Mouse (Mus musculus): ENCODE measurements around the gene Fam111a. TPM values are rescaled to one million over a fixed set of nuclear protein-coding genes. Genes with fewer than 3 reads are reported as not detected.
A peak's percentile ranks its signal among the peaks of the same experiment; 100 is the strongest.

The Fam111a gene
- polyA plus RNA-seq, 1 experiment from 2014 or later = 6.2 TPM

GRCm38 (mm10) chr19:12549166-12549565 is 3.6 kb downstream of the Fam111a start:
- Histone ChIP-seq H3K27me3 (replicated peaks; ENCODE audit: control insufficient read depth, insufficient read depth, low read length) (no peaks in the 10 kb centered on the region), H3K36me3 (ENCODE audit: control insufficient read depth, insufficient read depth, low read length) (no peaks in the 10 kb centered on the region), H3K4me2 (ENCODE audit: low read length) (no peak overlapping the region), H3K9me3 (ENCODE audit: control insufficient read depth, low read length) (no peaks in the 10 kb centered on the region), H3K4me3 (ENCODE audit: low read length) (no peak overlapping the region), H3K9ac (ENCODE audit: low read depth, low read length) (no peak overlapping the region), H3K4me1 (ENCODE audit: control insufficient read depth, insufficient read depth, low read depth, low read length) (no peaks in the 10 kb centered on the region), H3K27ac (ENCODE audit: low read depth, low read length) (no peak overlapping the region)
- no peak for ATAC-seq
- 81% methylated on average over 5 of the region's 5 CpGs for WGBS

- Histone ChIP-seq H3K27me3 (replicated peaks; ENCODE audit: control insufficient read depth, insufficient read depth, low read length) (no peaks in the 10 kb centered on the region), H3K9ac (ENCODE audit: low read depth, low read length) (no peak overlapping the region), H3K4me2 (ENCODE audit: low read length) (no peak overlapping the region), H3K36me3 (ENCODE audit: control insufficient read depth, insufficient read depth, low read length) (no peaks in the 10 kb centered on the region), H3K9me3 (ENCODE audit: control insufficient read depth, low read length) (no peaks in the 10 kb centered on the region), H3K4me3 (ENCODE audit: low read length) (no peak overlapping the region), H3K4me1 (ENCODE audit: control insufficient read depth, insufficient read depth, low read depth, low read length) (no peaks in the 10 kb centered on the region), H3K27ac (ENCODE audit: low read depth, low read length) (no peak overlapping the region)
- WGBS = 57% methylated on average over 5 of the region's 5 CpGs
- ATAC-seq = no peak
Measured at GRCm38 (mm10) chr19:12550005-12550942, 4.7 kb downstream of the Fam111a start.

GRCm38 (mm10) chr19:12556293-12556692 is 10.8 kb downstream of the Fam111a start:
- Histone ChIP-seq H3K4me3 (ENCODE audit: low read length) (no peak overlapping the region), H3K4me1 (ENCODE audit: control insufficient read depth, insufficient read depth, low read depth, low read length) (no peaks in the 10 kb centered on the region), H3K27ac (ENCODE audit: low read depth, low read length) (no peak overlapping the region), H3K9ac (ENCODE audit: low read depth, low read length) (no peak overlapping the region), H3K9me3 (ENCODE audit: control insufficient read depth, low read length) (no peaks in the 10 kb centered on the region), H3K36me3 (ENCODE audit: control insufficient read depth, insufficient read depth, low read length) (no peaks in the 10 kb centered on the region), H3K27me3 (replicated peaks; ENCODE audit: control insufficient read depth, insufficient read depth, low read length) (no peaks in the 10 kb centered on the region), H3K4me2 (ENCODE audit: low read length) (no peak overlapping the region)
- ATAC-seq = no peak
- WGBS = 92% methylated on average over 2 of the region's 2 CpGs

- Histone ChIP-seq H3K27ac (ENCODE audit: low read depth, low read length) (no peak overlapping the region), H3K9me3 (ENCODE audit: control insufficient read depth, low read length) (no peaks in the 10 kb centered on the region), H3K36me3 (ENCODE audit: control insufficient read depth, insufficient read depth, low read length) (no peaks in the 10 kb centered on the region), H3K9ac (ENCODE audit: low read depth, low read length) (no peak overlapping the region), H3K4me2 (ENCODE audit: low read length) (no peak overlapping the region), H3K4me3 (ENCODE audit: low read length) (no peak overlapping the region), H3K4me1 (ENCODE audit: control insufficient read depth, insufficient read depth, low read depth, low read length) (no peaks in the 10 kb centered on the region), H3K27me3 (replicated peaks; ENCODE audit: control insufficient read depth, insufficient read depth, low read length) (no peaks in the 10 kb centered on the region)
- WGBS = 90% methylated on average over 4 of the region's 4 CpGs
- no peak for ATAC-seq
Measured at GRCm38 (mm10) chr19:12558219-12558618, 12.7 kb downstream of the Fam111a start.

- Histone ChIP-seq H3K9ac (ENCODE audit: low read depth, low read length) (no peak overlapping the region), H3K4me1 (ENCODE audit: control insufficient read depth, insufficient read depth, low read depth, low read length) (no peaks in the 10 kb centered on the region), H3K36me3 (ENCODE audit: control insufficient read depth, insufficient read depth, low read length) (no peaks in the 10 kb centered on the region), H3K4me2 (ENCODE audit: low read length) (no peak overlapping the region), H3K27me3 (replicated peaks; ENCODE audit: control insufficient read depth, insufficient read depth, low read length) (no peaks in the 10 kb centered on the region), H3K27ac (ENCODE audit: low read depth, low read length) (no peak overlapping the region), H3K9me3 (ENCODE audit: control insufficient read depth, low read length) (no peaks in the 10 kb centered on the region), H3K4me3 (ENCODE audit: low read length) (no peak overlapping the region)
- no peak for ATAC-seq
Measured at GRCm38 (mm10) chr19:12564197-12564596, 18.7 kb downstream of the Fam111a start.

- no peaks in the 10 kb centered on the region for H3K27me3 ChIP-seq (replicated peaks; ENCODE audit: control insufficient read depth, insufficient read depth, low read length)
- no peak for ATAC-seq
- 65% methylated on average over 4 of the region's 4 CpGs for WGBS
- H3K36me3 ChIP-seq (ENCODE audit: control insufficient read depth, insufficient read depth, low read length) = no peaks in the 10 kb centered on the region
- no peaks in the 10 kb centered on the region for H3K4me1 ChIP-seq (ENCODE audit: control insufficient read depth, insufficient read depth, low read depth, low read length)
- H3K9me3 ChIP-seq (ENCODE audit: control insufficient read depth, low read length) = no peaks in the 10 kb centered on the region
- no peak overlapping the region for H3K4me2 ChIP-seq (ENCODE audit: low read length)
- H3K9ac ChIP-seq (ENCODE audit: low read depth, low read length) = no peak overlapping the region
- no peak overlapping the region for H3K4me3 ChIP-seq (ENCODE audit: low read length)
- H3K27ac ChIP-seq (ENCODE audit: low read depth, low read length) = no peak overlapping the region
Measured at GRCm38 (mm10) chr19:12567011-12567410, 21.5 kb downstream of the Fam111a start.

GRCm38 (mm10) chr19:12570866-12571265 is 25.3 kb downstream of the Fam111a start:
- no peak for ATAC-seq
- Histone ChIP-seq H3K36me3 (ENCODE audit: control insufficient read depth, insufficient read depth, low read length) (no peaks in the 10 kb centered on the region), H3K4me3 (ENCODE audit: low read length) (no peak overlapping the region), H3K4me2 (ENCODE audit: low read length) (no peak overlapping the region), H3K27me3 (replicated peaks; ENCODE audit: control insufficient read depth, insufficient read depth, low read length) (no peaks in the 10 kb centered on the region), H3K27ac (ENCODE audit: low read depth, low read length) (no peak overlapping the region), H3K9ac (ENCODE audit: low read depth, low read length) (no peak overlapping the region), H3K4me1 (ENCODE audit: control insufficient read depth, insufficient read depth, low read depth, low read length) (peaks cover 10% of the 10 kb centered on the region), H3K9me3 (ENCODE audit: control insufficient read depth, low read length) (no peaks in the 10 kb centered on the region)
- WGBS = 70% methylated on average over 2 of the region's 2 CpGs

- no peaks in the 10 kb centered on the region for H3K36me3 ChIP-seq (ENCODE audit: control insufficient read depth, insufficient read depth, low read length)
- WGBS = 100% methylated on average over 1 of the region's 1 CpGs
- no peak overlapping the region for H3K4me2 ChIP-seq (ENCODE audit: low read length)
- no peak overlapping the region for H3K27ac ChIP-seq (ENCODE audit: low read depth, low read length)
- H3K4me1 ChIP-seq (ENCODE audit: control insufficient read depth, insufficient read depth, low read depth, low read length) = peaks cover 10% of the 10 kb centered on the region
- H3K27me3 ChIP-seq (replicated peaks; ENCODE audit: control insufficient read depth, insufficient read depth, low read length) = no peaks in the 10 kb centered on the region
- ATAC-seq = no peak
- no peak overlapping the region for H3K9ac ChIP-seq (ENCODE audit: low read depth, low read length)
- H3K4me3 ChIP-seq (ENCODE audit: low read length) = no peak overlapping the region
- H3K9me3 ChIP-seq (ENCODE audit: control insufficient read depth, low read length) = no peaks in the 10 kb centered on the region
Measured at GRCm38 (mm10) chr19:12571687-12572086, 26.1 kb downstream of the Fam111a start.

GRCm38 (mm10) chr19:12572614-12573265 is 27.2 kb downstream of the Fam111a start:
- no peaks in the 10 kb centered on the region for H3K9me3 ChIP-seq (ENCODE audit: control insufficient read depth, low read length)
- no peaks in the 10 kb centered on the region for H3K36me3 ChIP-seq (ENCODE audit: control insufficient read depth, insufficient read depth, low read length)
- H3K9ac ChIP-seq (ENCODE audit: low read depth, low read length) = peak overlapping the region; percentile 42
- H3K27me3 ChIP-seq (replicated peaks; ENCODE audit: control insufficient read depth, insufficient read depth, low read length) = no peaks in the 10 kb centered on the region
- 0 out of 2 replicates have a peak overlapping the region, but pooled peaks have one; percentile 59 for H3K27ac ChIP-seq (ENCODE audit: low read depth, low read length)
- WGBS = 88% methylated on average over 1 of the region's 1 CpGs
- peak; percentile 82; the same call in 1 of the 2 replicates for ATAC-seq
- H3K4me1 ChIP-seq (ENCODE audit: control insufficient read depth, insufficient read depth, low read depth, low read length) = peaks cover 10% of the 10 kb centered on the region
- peak overlapping the region; percentile 37 for H3K4me3 ChIP-seq (ENCODE audit: low read length)
- peak overlapping the region; percentile 68 for H3K4me2 ChIP-seq (ENCODE audit: low read length)
